Mouse (Mus musculus) megakaryocyte-erythroid progenitor cell, adult 5-6 weeks (primary cell): ENCODE results near the gene Zfp319. TPM values are rescaled to one million over a fixed set of nuclear protein-coding genes. Genes with fewer than 3 reads are reported as not detected.

ENCODE experiments used
- ATAC-seq: replicated peaks from 2 replicates; pipeline ENCODE4 v1.8.0; 2016; ENCODE audit warnings: mild to moderate bottlenecking, inconsistent platforms; ENCODE audit not compliant: severe bottlenecking, poor library complexity, low FRiP score, low TSS enrichment
- total RNA-seq, 2 experiments: library from RNA; stranded (forward) in 1 of 2; stranded (reverse) in 1 of 2; fragments of 200-1000, 215-1000 nt in 1 of 2; fragments of >200 nt in 1 of 2; fragmentation: Nextera tagmentation in 1 of 2; gene quantifications; 2 replicates each; pipeline ENCODE4 v1.2.3; 2014 to 2017

Zfp319 gene
- total RNA-seq, 2 experiments from 2014 or later = 1.7 to 1.8 TPM

GRCm38 (mm10) chr8:95352151-95352870 is 20.6 kb upstream of the Zfp319 start, which contains the start of gene Mmp15:
Mmp15 (plus strand) TSS chr8:95352268.
- ATAC-seq = no peak

GRCm38 (mm10) chr8:95351461-95351860 is 19.7 kb upstream of the Zfp319 start:
- no peak for ATAC-seq

DNA sequence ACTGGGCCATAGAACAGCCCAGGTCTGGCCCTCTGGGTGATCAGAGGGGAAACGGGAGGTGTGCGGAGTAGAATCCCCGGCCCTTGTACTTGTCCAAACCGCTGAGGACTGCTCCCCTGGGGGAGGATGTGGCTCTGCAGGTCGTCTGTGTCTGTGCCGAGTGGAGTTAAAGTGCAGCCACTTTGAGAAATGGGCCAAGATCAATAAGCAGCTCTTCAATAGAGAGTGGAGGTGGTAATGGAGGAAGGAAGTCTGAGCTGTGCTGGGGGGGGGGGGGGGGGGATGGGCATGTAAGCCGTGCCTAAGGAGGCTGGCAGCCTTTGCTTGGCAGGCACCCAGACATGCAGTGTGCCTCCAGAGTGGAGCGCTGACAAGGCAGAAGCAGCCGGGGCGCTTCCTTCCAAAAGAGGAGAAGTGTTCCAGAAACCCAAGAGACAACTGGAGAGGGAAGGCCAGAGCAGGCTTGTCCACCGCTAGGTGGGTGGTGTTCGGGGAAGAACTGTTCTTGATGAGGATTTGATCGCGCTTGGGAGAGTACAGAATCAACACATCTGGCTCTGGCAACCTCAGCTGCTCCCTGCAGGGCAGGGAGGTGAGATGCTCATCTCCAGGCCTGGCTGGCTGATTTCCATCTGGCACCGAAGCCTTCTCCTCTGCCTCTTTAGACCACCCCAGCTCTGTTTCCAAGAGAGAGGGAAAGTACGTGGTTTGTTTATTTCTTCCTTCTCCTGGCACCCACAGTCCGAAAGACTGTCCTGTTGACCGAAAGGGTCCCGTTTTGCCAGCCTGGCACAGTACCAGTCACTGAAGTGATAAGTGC is 17.3 kb upstream of the Zfp319 start:
- ATAC-seq = no peak

DNA sequence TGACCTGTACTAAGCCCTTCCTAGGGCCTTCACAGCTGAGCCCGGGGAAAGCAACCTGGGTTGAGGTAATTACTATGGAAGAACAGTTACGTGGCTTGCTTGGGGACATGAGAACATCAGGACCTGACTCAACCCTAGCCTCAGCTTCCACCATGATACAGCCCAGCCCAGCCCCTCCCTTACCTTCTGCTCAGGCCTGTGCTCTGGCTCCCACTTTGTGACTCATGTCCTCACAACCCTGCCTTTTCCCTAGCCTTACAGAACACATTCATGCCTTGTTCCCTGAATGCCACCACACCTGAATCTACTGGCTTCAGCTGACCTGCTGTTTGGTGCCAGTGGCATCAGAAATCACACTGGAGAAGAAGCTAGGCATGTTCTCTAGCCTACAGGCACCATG is 16.6 kb upstream of the Zfp319 start:
- no peak for ATAC-seq

DNA sequence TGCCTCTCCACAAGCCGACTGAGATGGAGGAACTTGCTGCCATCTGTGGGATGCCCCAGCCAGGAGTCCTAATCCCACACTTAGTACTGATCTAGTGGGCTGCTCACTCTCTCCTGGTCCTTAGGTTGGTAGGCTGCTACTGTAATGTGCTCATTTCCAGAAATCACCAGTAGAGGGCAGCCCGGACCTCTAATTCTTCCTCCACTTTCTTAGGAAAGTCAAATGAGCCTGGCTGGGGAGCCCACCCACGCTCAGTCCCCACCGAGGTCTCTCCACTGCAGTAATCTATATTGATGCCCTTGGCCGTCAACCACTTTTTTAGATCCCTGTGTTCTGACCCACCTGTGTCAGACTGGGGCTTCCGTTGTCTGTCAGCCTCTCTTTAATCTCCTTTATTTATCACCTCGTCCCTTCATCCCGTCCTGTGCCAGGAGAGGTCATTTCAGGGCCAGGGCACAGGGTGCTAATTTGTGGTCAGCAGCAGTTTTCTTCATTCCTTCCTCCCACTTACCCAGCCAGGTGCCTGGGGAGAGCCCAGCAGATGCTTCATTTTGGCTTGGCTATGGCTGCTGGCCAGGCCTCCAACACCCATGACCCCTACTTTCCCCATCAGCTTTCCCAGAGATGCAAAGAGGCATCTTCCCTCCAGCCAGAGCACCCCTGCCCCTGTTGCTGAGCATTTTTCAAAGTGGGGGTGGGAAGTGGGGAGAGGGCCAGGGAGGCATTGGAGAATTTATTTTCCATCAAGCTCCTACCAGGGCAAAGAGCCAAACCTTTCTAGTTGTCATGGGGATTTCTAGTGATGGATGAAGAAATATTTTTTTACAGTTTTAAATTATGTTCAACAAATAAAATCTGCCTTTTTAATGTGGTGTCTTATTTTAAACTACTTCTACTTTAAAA is 15.1 kb upstream of the Zfp319 start:
- peak; percentile 68 for ATAC-seq

DNA sequence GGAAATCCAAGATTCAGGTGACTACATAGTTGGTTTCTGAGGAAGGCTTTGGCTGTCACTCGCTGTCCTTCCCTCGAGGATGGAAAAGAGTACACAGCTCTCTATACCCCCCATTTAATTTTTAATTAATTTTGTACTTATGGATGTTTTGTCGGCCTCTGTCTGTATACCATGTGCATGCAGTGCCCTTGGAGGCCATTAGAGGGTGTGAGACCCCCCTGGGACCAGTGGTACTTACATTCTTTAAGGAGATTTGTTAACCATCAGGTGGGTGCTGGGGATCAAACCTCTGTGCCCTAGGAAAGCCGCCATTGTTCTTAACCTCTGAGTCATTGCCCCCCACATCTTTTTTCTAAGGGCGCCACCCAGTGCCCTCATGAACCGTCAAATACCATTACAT is 12.9 kb upstream of the Zfp319 start:
- no peak for ATAC-seq

- no peak for ATAC-seq
Measured at GRCm38 (mm10) chr8:95341721-95342120, 10.0 kb upstream of the Zfp319 start.

GRCm38 (mm10) chr8:95336363-95336762 is 4.6 kb upstream of the Zfp319 start:
- ATAC-seq = no peak

DNA sequence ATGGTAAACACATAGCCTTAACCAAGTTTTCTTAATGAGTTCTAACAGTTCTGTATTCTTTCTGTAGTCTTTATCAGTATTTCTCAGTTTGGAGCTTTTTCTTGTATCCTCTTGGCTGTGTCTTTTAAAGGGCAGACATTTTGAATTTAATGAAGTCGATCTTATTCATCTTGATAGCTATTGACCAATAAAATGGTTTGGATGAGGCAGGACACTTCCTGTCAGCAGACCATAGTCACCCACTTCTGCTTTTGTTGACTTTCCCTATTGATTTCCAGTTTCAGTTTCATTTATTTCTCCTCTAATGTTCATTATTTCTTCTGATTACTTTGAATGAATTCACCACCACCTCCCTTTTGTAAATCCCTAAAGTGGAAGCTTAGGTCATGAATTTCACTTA is 4.0 kb upstream of the Zfp319 start:
- ATAC-seq = no peak

- no peak for ATAC-seq
Measured at GRCm38 (mm10) chr8:95332437-95333199, 868 bp upstream of the Zfp319 start.

DNA sequence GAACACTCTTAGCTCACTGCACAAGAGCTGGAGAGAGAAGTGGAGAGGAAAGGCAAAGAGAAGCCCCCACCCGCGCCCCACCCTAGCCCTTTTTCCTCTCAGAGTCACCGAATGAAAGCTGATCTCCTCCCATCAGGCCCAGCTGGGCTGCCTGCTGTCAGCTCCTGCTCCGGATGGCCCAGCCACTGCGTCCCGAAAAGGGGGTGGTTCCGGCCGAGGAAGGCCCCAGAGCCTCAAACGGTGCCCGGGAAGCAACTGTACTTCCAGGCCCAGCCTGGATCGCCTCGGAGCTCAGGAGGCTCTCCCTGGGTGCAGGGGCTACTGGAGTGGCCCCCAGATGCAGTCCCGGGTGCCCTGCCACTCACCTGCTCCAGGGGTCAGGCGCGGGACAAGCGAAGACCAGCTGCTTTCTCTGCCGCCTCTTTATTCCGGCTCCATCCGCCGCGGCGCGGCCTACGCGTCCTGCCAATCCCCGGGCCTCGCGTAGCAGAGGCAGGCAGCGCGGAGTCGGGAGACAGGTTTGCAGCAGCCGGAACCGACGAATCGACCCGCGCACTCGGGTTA is 512 bp downstream of the Zfp319 start:
- peak; percentile 20 for ATAC-seq

DNA sequence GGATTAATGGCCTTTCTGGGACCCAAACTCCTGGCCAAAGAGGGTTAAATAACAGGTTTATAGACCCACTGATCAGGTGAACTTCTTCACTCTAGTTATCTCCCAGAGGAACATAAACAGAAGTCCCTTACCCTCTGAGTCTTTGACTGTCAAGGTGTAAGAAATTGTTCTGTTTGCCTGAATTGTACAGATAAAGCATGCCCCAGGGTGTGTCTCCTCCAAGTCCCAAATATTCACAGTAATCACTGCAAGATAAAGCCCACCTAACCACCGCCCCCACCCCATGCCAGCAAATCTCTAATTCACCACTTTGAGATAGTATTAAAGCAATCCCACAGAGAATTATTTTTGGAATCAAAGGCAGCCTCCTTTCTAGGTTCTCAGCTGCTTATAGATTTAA is 1.4 kb downstream of the Zfp319 start:
- ATAC-seq = no peak

DNA sequence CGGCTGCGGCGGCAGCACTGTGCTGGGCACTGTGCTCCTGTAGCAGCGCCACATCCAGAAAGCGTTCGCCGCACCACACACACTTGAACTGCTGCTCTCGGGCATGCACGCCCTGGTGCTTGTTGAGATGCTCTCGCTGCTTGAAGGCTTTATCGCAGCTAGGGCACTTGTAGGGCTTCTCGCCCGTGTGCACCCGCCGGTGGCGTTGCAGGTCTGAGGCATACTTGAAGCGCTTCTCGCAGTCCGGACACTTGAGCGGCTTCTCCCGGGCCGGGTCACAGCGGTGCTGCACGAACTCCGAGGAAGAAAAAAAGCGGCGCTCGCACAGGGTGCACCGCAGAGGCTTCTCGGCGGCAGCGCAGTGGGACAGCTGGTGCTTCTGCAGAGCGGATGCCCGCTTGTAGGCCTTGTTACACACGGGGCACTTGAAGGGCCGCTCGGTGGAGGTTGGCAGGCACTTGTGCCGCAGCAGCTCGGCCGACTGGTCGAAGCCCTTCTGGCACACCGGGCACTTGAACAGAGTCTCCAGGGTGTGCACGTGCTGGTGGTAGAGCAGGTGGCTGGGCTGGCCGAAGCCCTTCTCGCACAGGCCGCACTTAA is 3.8 kb downstream of the Zfp319 start:
- ATAC-seq = no peak

DNA sequence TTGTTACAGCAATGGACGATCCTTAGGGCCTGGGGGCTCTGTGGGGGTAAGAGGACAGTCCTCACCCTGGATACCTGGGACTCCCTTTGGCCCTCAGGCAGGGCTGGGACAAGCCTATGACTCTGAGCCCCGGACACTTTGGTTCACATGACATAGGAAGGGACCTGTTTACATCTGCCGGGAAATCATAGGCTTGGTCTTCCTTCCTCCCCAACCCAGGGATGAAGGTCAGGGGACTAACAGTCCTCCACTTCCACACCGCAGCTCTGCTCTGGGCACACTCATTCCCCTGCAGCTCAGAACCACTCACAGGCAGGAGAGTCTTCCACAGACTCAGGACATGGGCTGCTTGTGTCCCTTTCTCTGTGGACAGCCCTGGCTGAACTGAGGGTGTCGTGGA is 4.9 kb downstream of the Zfp319 start:
- no peak for ATAC-seq

DNA sequence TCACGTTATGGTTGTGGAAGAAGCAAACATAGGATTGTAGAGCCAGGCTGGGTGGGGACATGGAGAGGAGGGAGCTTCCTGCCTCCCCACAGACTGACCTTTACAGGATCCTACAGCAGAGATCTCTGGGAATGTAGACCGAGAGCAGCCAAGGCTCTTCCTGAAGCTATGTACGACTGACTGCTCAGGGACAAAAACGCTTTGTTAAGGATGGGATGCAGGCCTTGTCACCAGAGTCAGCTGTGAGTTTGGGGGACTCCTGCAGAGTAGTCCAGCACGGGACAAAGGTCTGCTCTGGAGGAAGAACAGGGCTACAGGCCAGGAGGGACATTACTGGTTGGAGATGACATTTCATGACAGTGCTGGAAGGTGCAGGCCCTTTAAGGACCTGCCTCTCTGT is 7.1 kb downstream of the Zfp319 start:
- ATAC-seq = no peak

DNA sequence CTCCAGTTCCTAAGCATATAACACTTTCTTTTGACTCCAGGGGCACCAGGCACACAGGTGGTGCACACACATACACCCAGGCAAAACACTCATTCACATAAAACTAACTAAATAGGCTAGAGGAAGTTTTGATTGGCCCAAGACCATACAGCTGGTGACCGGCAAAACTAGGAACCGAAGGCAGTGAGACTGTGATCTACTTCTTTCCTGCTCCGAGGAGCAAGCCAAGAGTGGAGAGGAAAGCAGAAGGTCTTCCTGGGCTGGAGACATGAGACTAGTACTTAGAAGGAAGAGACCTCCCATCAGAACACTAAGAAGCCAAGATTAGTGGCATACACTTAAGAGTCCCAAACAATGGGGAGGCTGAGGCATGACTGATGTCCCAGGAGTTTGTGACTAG is 8.5 kb downstream of the Zfp319 start:
- ATAC-seq = no peak

DNA sequence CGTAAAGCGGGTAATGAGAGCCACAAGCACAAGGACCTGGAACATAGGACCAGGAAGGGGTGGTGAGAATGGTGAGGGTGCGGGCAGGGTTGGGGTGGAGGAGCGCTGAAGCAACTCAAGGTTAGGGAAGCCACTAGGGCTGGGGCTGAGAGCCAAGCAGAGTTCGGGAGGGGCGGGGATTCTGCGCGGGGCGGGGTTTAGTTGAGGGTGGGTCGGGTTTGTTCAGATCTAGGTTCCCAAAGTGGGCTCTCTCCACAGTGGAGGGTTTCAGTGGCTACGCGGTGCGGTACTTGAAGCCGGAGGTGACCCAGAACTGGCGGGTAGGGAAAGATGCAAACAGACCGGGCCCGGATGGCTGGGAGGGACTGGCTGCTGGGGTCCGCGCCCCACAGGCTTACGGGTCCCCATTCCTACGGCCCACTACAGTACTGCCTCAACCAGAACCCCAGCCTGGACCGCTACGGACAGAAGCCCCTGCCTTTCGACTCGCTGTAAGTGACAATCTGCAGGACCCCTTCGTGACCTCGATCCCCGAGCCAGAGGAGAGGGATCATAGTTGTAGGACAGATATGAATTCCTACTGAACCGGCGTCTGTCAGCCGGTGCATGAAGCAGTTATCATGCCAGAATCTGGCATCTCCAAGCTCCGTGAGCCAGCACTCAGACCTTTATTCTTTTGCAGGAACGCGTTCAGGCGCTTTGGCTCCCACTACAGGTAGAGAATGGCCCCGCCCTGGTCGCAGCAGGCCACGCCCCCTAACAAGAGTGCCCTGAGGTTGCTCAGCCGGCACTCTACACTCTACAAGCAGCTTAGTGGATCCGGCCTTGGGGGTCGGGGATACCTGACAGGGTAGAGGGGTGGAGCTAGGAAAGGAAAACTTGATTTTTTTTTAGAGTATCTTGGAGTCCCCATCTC is 11.3 kb downstream of the Zfp319 start:
- ATAC-seq = peak; percentile 86

DNA sequence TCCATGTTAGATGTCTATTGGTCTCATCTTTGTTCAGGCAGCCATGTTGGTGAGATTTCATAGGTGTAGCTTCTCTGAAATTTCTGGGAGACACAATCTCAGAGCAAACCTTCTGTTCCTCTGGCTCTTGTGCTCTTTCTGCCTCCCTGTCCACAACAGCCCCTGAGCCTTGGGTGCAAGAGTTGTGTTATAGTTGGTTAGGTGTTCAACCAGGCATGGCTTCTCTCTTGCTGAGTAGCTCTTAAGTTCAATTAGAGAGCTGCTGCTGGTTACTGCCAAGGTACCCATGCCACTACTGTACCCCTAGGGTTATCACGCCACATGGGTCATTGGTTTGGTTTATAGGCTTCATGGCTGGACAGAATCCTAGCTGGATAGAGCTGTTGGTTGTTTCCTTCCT is 16.4 kb downstream of the Zfp319 start:
- no peak for ATAC-seq
